Mouse (Mus musculus): ENCODE measurements around the gene Tnfsf8. TPM values are rescaled to one million over a fixed set of nuclear protein-coding genes. Genes with fewer than 3 reads are reported as not detected.

Gene Tnfsf8
- polyA plus RNA-seq, 1 experiment from 2014 or later = not detected

- Histone ChIP-seq H3K9me3 (ENCODE audit: control insufficient read depth, low read length) (no peaks in the 10 kb centered on the region), H3K4me3 (ENCODE audit: low read depth, low read length) (no peak overlapping the region), H3K9ac (ENCODE audit: low read length) (no peak overlapping the region), H3K4me1 (ENCODE audit: control insufficient read depth, insufficient read depth, low read length) (no peaks in the 10 kb centered on the region), H3K27ac (replicated peaks; ENCODE audit: low read depth, low read length) (no peak overlapping the region), H3K36me3 (ENCODE audit: control insufficient read depth, insufficient read depth, low read length) (no peaks in the 10 kb centered on the region), H3K27me3 (ENCODE audit: control insufficient read depth, insufficient read depth, low read length) (no peaks in the 10 kb centered on the region), H3K4me2 (ENCODE audit: low read depth, severe bottlenecking) (no peak overlapping the region)
- 88% methylated on average over 2 of the region's 2 CpGs for WGBS
- ATAC-seq (ENCODE audit: insufficient number of reproducible peaks, low FRiP score, low TSS enrichment, low read depth) (no peak), DNase-seq (ENCODE audit: low spot score) (no peak)
Observed at GRCm38 (mm10) chr4:63815668-63816067, 45.5 kb downstream of the Tnfsf8 start.

DNA sequence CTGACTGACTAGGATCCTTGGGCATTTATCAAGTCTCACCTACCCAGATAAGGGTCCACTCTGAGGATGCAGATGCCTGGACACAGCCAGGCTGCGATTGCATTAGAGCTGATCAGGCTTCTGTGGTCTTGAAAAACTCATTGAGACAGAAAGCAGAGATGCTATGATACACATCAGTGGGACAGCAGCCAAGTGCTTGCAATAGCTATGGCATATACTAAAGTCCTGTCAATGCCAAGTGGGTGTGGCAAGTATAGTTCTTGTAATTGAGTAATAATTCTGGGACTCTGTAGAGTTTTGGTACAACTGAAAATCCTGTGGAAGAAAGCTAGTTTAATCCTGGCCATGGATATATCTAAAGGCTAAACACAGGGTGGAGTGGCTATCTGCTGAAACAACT lies 63.1 kb downstream of the Tnfsf8 start:
- Histone ChIP-seq H3K4me3 (ENCODE audit: low read depth, low read length) (no peak overlapping the region), H3K9ac (ENCODE audit: low read length) (no peak overlapping the region), H3K4me2 (ENCODE audit: low read depth, severe bottlenecking) (no peak overlapping the region), H3K36me3 (ENCODE audit: control insufficient read depth, insufficient read depth, low read length) (no peaks in the 10 kb centered on the region), H3K27me3 (ENCODE audit: control insufficient read depth, insufficient read depth, low read length) (no peaks in the 10 kb centered on the region), H3K27ac (replicated peaks; ENCODE audit: low read depth, low read length) (no peak overlapping the region), H3K9me3 (ENCODE audit: control insufficient read depth, low read length) (no peaks in the 10 kb centered on the region), H3K4me1 (ENCODE audit: control insufficient read depth, insufficient read depth, low read length) (no peaks in the 10 kb centered on the region)
- ATAC-seq (ENCODE audit: insufficient number of reproducible peaks, low FRiP score, low TSS enrichment, low read depth) (no peak), DNase-seq (ENCODE audit: low spot score) (no peak)
- 88% methylated on average over 1 of the region's 1 CpGs for WGBS

- no peak overlapping the region for H3K9ac ChIP-seq (ENCODE audit: low read length)
- no peak overlapping the region for H3K4me2 ChIP-seq (ENCODE audit: low read depth, severe bottlenecking)
- H3K4me1 ChIP-seq (ENCODE audit: control insufficient read depth, insufficient read depth, low read length) = no peaks in the 10 kb centered on the region
- no peak overlapping the region for H3K4me3 ChIP-seq (ENCODE audit: low read depth, low read length)
- H3K36me3 ChIP-seq (ENCODE audit: control insufficient read depth, insufficient read depth, low read length) = no peaks in the 10 kb centered on the region
- WGBS = 85% methylated on average over 1 of the region's 1 CpGs
- ATAC-seq (ENCODE audit: insufficient number of reproducible peaks, low FRiP score, low TSS enrichment, low read depth) = no peak
- H3K27me3 ChIP-seq (ENCODE audit: control insufficient read depth, insufficient read depth, low read length) = no peaks in the 10 kb centered on the region
- no peak for DNase-seq (ENCODE audit: low spot score)
- no peak overlapping the region for H3K27ac ChIP-seq (replicated peaks; ENCODE audit: low read depth, low read length)
- no peaks in the 10 kb centered on the region for H3K9me3 ChIP-seq (ENCODE audit: control insufficient read depth, low read length)
Observed at GRCm38 (mm10) chr4:63796527-63796926, 64.6 kb downstream of the Tnfsf8 start.

GRCm38 (mm10) chr4:63792328-63792727 lies 68.8 kb downstream of the Tnfsf8 start:
- no peak overlapping the region for H3K4me3 ChIP-seq (ENCODE audit: low read depth, low read length)
- WGBS = 90% methylated on average over 3 of the region's 3 CpGs
- no peaks in the 10 kb centered on the region for H3K27me3 ChIP-seq (ENCODE audit: control insufficient read depth, insufficient read depth, low read length)
- H3K9me3 ChIP-seq (ENCODE audit: control insufficient read depth, low read length) = no peaks in the 10 kb centered on the region
- H3K36me3 ChIP-seq (ENCODE audit: control insufficient read depth, insufficient read depth, low read length) = no peaks in the 10 kb centered on the region
- H3K9ac ChIP-seq (ENCODE audit: low read length) = no peak overlapping the region
- no peak overlapping the region for H3K4me2 ChIP-seq (ENCODE audit: low read depth, severe bottlenecking)
- DNase-seq (ENCODE audit: low spot score) = no peak
- ATAC-seq (ENCODE audit: insufficient number of reproducible peaks, low FRiP score, low TSS enrichment, low read depth) = no peak
- H3K4me1 ChIP-seq (ENCODE audit: control insufficient read depth, insufficient read depth, low read length) = no peaks in the 10 kb centered on the region
- H3K27ac ChIP-seq (replicated peaks; ENCODE audit: low read depth, low read length) = no peak overlapping the region

GRCm38 (mm10) chr4:63785466-63785865 lies 75.7 kb downstream of the Tnfsf8 start:
- Histone ChIP-seq H3K4me3 (ENCODE audit: low read depth, low read length) (no peak overlapping the region), H3K9ac (ENCODE audit: low read length) (no peak overlapping the region), H3K4me1 (ENCODE audit: control insufficient read depth, insufficient read depth, low read length) (no peaks in the 10 kb centered on the region), H3K27ac (replicated peaks; ENCODE audit: low read depth, low read length) (no peak overlapping the region), H3K27me3 (ENCODE audit: control insufficient read depth, insufficient read depth, low read length) (no peaks in the 10 kb centered on the region), H3K9me3 (ENCODE audit: control insufficient read depth, low read length) (no peaks in the 10 kb centered on the region), H3K4me2 (ENCODE audit: low read depth, severe bottlenecking) (no peak overlapping the region), H3K36me3 (ENCODE audit: control insufficient read depth, insufficient read depth, low read length) (no peaks in the 10 kb centered on the region)
- ATAC-seq (ENCODE audit: insufficient number of reproducible peaks, low FRiP score, low TSS enrichment, low read depth) (no peak), DNase-seq (ENCODE audit: low spot score) (no peak)
- 76% methylated on average over 2 of the region's 2 CpGs for WGBS

- no peak overlapping the region for H3K4me2 ChIP-seq (ENCODE audit: low read depth, severe bottlenecking)
- 78% methylated on average over 5 of the region's 5 CpGs for WGBS
- no peak overlapping the region for H3K4me3 ChIP-seq (ENCODE audit: low read depth, low read length)
- DNase-seq (ENCODE audit: low spot score) = no peak
- H3K4me1 ChIP-seq (ENCODE audit: control insufficient read depth, insufficient read depth, low read length) = no peaks in the 10 kb centered on the region
- H3K9ac ChIP-seq (ENCODE audit: low read length) = no peak overlapping the region
- H3K36me3 ChIP-seq (ENCODE audit: control insufficient read depth, insufficient read depth, low read length) = no peaks in the 10 kb centered on the region
- H3K27me3 ChIP-seq (ENCODE audit: control insufficient read depth, insufficient read depth, low read length) = no peaks in the 10 kb centered on the region
- no peak overlapping the region for H3K27ac ChIP-seq (replicated peaks; ENCODE audit: low read depth, low read length)
- no peak for ATAC-seq (ENCODE audit: insufficient number of reproducible peaks, low FRiP score, low TSS enrichment, low read depth)
- no peaks in the 10 kb centered on the region for H3K9me3 ChIP-seq (ENCODE audit: control insufficient read depth, low read length)
Observed at GRCm38 (mm10) chr4:63783826-63784225, 77.3 kb downstream of the Tnfsf8 start.

- ATAC-seq (ENCODE audit: insufficient number of reproducible peaks, low FRiP score, low TSS enrichment, low read depth) (no peak), DNase-seq (ENCODE audit: low spot score) (no peak)
- Histone ChIP-seq H3K4me3 (ENCODE audit: low read depth, low read length) (no peak overlapping the region), H3K9me3 (ENCODE audit: control insufficient read depth, low read length) (no peaks in the 10 kb centered on the region), H3K4me2 (ENCODE audit: low read depth, severe bottlenecking) (no peak overlapping the region), H3K36me3 (ENCODE audit: control insufficient read depth, insufficient read depth, low read length) (no peaks in the 10 kb centered on the region), H3K27me3 (ENCODE audit: control insufficient read depth, insufficient read depth, low read length) (no peaks in the 10 kb centered on the region), H3K4me1 (ENCODE audit: control insufficient read depth, insufficient read depth, low read length) (no peaks in the 10 kb centered on the region), H3K9ac (ENCODE audit: low read length) (no peak overlapping the region), H3K27ac (replicated peaks; ENCODE audit: low read depth, low read length) (no peak overlapping the region)
- WGBS = 82% methylated on average over 7 of the region's 7 CpGs
Observed at GRCm38 (mm10) chr4:63782970-63783613, 78.1 kb downstream of the Tnfsf8 start.

All from limb, embryonic 11.5 days (tissue).